Mouse (Mus musculus): ENCODE measurements around the gene Psma6. TPM values are rescaled to one million over a fixed set of nuclear protein-coding genes. Genes with fewer than 3 reads are reported as not detected.
"Not testable (repeated sequence)": the region's sequence is repeated elsewhere in the genome, so short reads cannot be mapped to it uniquely, and the experiment has no call there.

Gene Psma6
- polyA plus RNA-seq, 1 experiment from 2014 or later, result 528 TPM

- Histone ChIP-seq H3K9me3 (no peaks in the 10 kb centered on the region), H3K36me3 (peaks cover 10% of the 10 kb centered on the region), H3K4me3 (no peak overlapping the region), H3K4me1 (replicated peaks) (peaks cover 21% of the 10 kb centered on the region; the same call in 1 of the 2 replicates), H3K27me3 (ENCODE audit: insufficient read depth, poor library complexity, severe bottlenecking) (no peaks in the 10 kb centered on the region), H3K27ac (no peak overlapping the region)
- no peak for DNase-seq (ENCODE audit: low spot score)
- WGBS, result 94% methylated on average over 3 of the region's 3 CpGs
Observed at GRCm38 (mm10) chr12:55384826-55385225, 804 bp downstream of the Psma6 start.

GRCm38 (mm10) chr12:55385931-55386330, 1.9 kb downstream of the Psma6 start:
- H3K9me3 ChIP-seq, result no peaks in the 10 kb centered on the region
- peaks cover 21% of the 10 kb centered on the region; the same call in 1 of the 2 replicates for H3K4me1 ChIP-seq (replicated peaks)
- DNase-seq (ENCODE audit: low spot score), result peak; percentile 20
- H3K36me3 ChIP-seq, result peaks cover 10% of the 10 kb centered on the region
- no peaks in the 10 kb centered on the region for H3K27me3 ChIP-seq (ENCODE audit: insufficient read depth, poor library complexity, severe bottlenecking)
- peak overlapping the region; percentile 25; the same call in 1 of the 2 replicates for H3K27ac ChIP-seq
- 29% methylated on average over 6 of the region's 6 CpGs for WGBS
- no peak overlapping the region for H3K4me3 ChIP-seq

- Histone ChIP-seq H3K27me3 (ENCODE audit: insufficient read depth, poor library complexity, severe bottlenecking) (no peaks in the 10 kb centered on the region), H3K4me3 (no peak overlapping the region), H3K4me1 (replicated peaks) (peaks cover 21% of the 10 kb centered on the region; the same call in 1 of the 2 replicates), H3K36me3 (peaks cover 10% of the 10 kb centered on the region), H3K9me3 (no peaks in the 10 kb centered on the region), H3K27ac (no peak overlapping the region)
- no peak for DNase-seq (ENCODE audit: low spot score)
- WGBS, result 73% methylated on average over 9 of the region's 9 CpGs
Observed at GRCm38 (mm10) chr12:55386456-55386855, 2.4 kb downstream of the Psma6 start.

DNA sequence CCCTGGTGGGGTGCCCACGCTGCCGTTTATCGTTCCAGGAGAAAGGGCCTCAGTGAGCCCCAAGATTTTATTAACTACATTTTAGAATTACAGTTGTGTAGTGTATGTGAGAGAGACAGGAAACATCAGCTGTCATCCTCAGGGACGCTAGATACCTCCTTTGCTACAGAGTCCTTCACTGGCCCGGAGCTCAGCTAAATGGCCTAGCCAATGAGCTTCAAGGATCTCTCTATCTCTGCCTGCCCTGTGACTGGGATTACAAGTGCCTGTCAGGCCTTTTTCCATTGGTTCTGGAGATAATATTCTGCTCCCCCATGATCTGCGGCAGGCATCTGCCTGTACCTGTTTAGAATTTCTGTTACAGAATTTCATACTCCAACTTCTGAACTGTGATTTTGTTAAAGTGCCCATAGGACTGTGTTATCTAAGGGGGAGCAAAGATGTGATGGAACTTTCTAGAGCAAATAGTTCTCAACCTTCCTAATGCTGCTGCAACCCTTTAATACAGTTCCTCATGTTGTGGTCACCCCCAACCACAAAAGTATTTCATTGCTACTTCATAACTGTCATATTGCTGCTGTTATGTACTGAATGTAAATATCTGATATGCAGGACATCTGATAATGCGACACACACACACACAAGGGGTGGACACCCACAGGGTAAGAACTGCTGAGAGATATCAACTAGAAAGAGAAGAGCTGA, 3.2 kb downstream of the Psma6 start:
- H3K9me3 ChIP-seq, result no peaks in the 10 kb centered on the region
- no peak for DNase-seq (ENCODE audit: low spot score)
- H3K4me1 ChIP-seq (replicated peaks), result peaks cover 21% of the 10 kb centered on the region; the same call in 1 of the 2 replicates
- no peak overlapping the region for H3K4me3 ChIP-seq
- H3K27ac ChIP-seq, result no peak overlapping the region
- H3K36me3 ChIP-seq, result peaks cover 5% of the 10 kb centered on the region
- WGBS, result 82% methylated on average over 7 of the region's 7 CpGs
- H3K27me3 ChIP-seq (ENCODE audit: insufficient read depth, poor library complexity, severe bottlenecking), result no peaks in the 10 kb centered on the region

DNA sequence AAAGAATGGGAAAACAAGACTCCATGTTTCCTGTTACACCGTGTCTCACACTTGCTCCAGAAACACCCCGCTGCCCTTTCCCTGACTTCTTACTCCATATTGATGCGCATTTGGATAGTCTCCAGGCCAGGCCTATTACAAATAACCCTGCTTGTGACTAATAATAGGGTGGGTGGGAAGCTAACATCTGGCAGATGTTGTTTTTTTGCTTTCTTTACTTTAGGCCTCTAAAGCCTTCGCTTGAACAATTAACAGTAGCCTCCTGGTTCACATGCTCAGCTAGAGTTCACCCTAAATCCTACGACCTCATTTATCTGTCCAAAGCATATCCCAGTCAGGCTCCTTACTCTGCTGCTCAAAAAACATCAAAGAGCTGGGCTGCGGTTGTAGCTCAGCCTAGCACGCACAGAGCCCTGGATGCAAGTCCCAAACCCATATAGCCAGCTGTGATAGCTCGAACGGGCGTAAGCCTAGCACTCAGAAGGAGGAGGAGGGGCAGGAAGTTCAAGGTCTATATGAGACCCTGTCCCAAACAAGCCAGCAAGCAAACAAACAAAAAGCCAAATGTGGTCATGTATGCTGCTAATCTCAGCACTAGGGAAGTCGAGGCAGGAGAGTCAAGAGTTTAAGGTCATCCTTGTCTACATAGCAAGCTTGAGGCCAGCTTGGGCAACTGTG, 3.9 kb downstream of the Psma6 start:
- WGBS, result 79% methylated on average over 11 of the region's 11 CpGs
- Histone ChIP-seq H3K27me3 (ENCODE audit: insufficient read depth, poor library complexity, severe bottlenecking) (no peaks in the 10 kb centered on the region), H3K4me1 (replicated peaks) (peaks cover 21% of the 10 kb centered on the region; the same call in 1 of the 2 replicates), H3K9me3 (no peaks in the 10 kb centered on the region), H3K27ac (peak overlapping the region; percentile 5; the same call in 1 of the 2 replicates), H3K36me3 (no peaks in the 10 kb centered on the region), H3K4me3 (no peak overlapping the region)
- DNase-seq (ENCODE audit: low spot score), result no peak

GRCm38 (mm10) chr12:55388478-55388877, 4.5 kb downstream of the Psma6 start:
- Histone ChIP-seq H3K36me3 (no peaks in the 10 kb centered on the region), H3K4me1 (replicated peaks) (peaks cover 21% of the 10 kb centered on the region; the same call in 1 of the 2 replicates), H3K9me3 (no peaks in the 10 kb centered on the region), H3K4me3 (no peak overlapping the region), H3K27me3 (ENCODE audit: insufficient read depth, poor library complexity, severe bottlenecking) (no peaks in the 10 kb centered on the region), H3K27ac (peak overlapping the region; percentile 5; the same call in 1 of the 2 replicates)
- 66% methylated on average over 6 of the region's 6 CpGs for WGBS
- no peak for DNase-seq (ENCODE audit: low spot score)

DNA sequence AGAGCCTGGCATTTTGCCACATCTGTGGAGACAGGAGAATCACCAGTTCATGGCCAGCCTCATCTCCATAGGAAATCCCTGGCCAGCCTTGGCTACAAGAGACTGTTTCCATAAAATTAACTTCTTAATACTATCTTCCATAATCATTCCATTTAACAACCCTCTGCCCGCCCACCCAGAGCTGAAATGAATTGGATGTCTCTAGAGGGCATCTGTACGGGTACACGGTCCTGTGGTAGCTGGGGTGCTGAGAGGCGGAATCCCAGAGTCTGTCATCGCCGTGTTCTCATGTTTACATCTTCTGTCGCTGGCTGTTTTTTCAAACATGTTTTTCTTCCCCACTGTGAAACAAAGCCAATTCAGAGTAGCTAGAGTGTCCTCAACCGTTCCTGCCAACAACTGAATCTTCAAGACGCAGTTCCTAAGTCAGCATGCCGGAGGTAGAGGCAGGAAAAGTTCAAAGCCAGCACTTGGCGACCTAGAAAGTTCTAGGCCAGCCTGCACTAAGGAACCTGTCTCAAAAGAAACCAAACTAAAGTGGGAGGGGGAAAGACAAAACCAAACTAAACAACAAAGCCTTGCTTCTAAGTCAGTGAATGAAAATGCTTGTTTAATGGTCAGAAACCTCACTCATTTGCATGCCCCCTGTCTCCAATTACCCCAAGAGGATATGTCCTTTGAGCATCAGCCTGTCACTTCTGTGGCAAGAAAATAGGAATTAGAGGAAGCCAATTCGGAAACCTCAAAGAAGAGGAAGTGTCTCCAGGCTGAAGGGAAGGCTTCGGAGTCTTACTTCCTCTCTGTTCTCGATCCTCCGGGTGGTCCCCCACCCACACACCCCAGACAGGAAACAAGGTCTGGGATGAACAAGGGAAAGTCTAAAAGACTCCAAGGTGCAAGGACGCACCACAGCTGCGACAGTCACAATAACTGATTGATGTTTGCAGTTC, 5.4 kb downstream of the Psma6 start:
- Histone ChIP-seq H3K4me3 (no peak overlapping the region), H3K9me3 (no peaks in the 10 kb centered on the region), H3K36me3 (no peaks in the 10 kb centered on the region), H3K27me3 (ENCODE audit: insufficient read depth, poor library complexity, severe bottlenecking) (no peaks in the 10 kb centered on the region), H3K4me1 (replicated peaks) (peaks cover 21% of the 10 kb centered on the region; the same call in 1 of the 2 replicates), H3K27ac (no peak overlapping the region)
- 75% methylated on average over 17 of the region's 17 CpGs for WGBS
- DNase-seq (ENCODE audit: low spot score), result no peak

GRCm38 (mm10) chr12:55392120-55392519, 8.1 kb downstream of the Psma6 start:
- Histone ChIP-seq H3K27me3 (ENCODE audit: insufficient read depth, poor library complexity, severe bottlenecking) (no peaks in the 10 kb centered on the region), H3K9me3 (no peaks in the 10 kb centered on the region), H3K4me1 (replicated peaks) (0 out of 2 replicates have a peak, but pooled peaks cover 5% of the 10 kb centered on the region), H3K4me3 (no peak overlapping the region), H3K27ac (no peak overlapping the region), H3K36me3 (no peaks in the 10 kb centered on the region)
- no peak for DNase-seq (ENCODE audit: low spot score)

- Histone ChIP-seq H3K36me3 (no peaks in the 10 kb centered on the region), H3K27ac (no peak overlapping the region), H3K4me3 (no peak overlapping the region), H3K4me1 (replicated peaks) (peaks cover 10% of the 10 kb centered on the region), H3K9me3 (no peaks in the 10 kb centered on the region), H3K27me3 (ENCODE audit: insufficient read depth, poor library complexity, severe bottlenecking) (no peaks in the 10 kb centered on the region)
- WGBS, result 89% methylated on average over 11 of the region's 11 CpGs
- no peak for DNase-seq (ENCODE audit: low spot score)
Observed at GRCm38 (mm10) chr12:55392733-55393577, 8.9 kb downstream of the Psma6 start.

DNA sequence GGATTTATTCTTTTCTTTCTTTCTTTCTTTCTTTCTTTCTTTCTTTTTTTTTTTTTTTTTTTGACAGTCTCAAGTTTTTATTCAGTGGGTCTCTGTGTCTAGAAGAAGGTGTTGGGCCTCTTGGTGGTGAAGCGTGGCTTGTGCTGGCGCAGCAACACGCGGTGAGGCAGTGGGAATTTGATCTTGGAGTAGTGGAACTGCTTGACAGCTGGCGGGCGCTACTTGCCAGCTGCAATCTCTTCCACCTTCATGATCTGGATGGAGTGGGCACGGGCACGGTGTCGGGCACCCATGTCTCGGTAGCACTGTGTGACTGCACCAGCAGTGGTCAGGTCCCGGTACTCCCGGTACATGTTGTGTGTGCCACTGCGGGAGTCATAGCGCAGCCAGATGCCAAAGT, 11.6 kb downstream of the Psma6 start:
- H3K4me1 ChIP-seq (replicated peaks), result peaks cover 20% of the 10 kb centered on the region
- 90% methylated on average over 14 of the region's 14 CpGs for WGBS
- DNase-seq (ENCODE audit: low spot score); H3K27me3 ChIP-seq (ENCODE audit: insufficient read depth, poor library complexity, severe bottlenecking); H3K9me3 ChIP-seq; H3K27ac ChIP-seq; H3K36me3 ChIP-seq; H3K4me3 ChIP-seq: not testable (repeated sequence)

- WGBS, result 95% methylated on average over 4 of the region's 4 CpGs
- DNase-seq (ENCODE audit: low spot score), result no peak
- H3K27me3 ChIP-seq (ENCODE audit: insufficient read depth, poor library complexity, severe bottlenecking), result no peaks in the 10 kb centered on the region
Observed at GRCm38 (mm10) chr12:55396536-55396935, 12.5 kb downstream of the Psma6 start.

More at GRCm38 (mm10) chr12:55396536-55396935, 12.5 kb downstream of the Psma6 start:
- no peak overlapping the region for H3K27ac ChIP-seq
- H3K4me1 ChIP-seq (replicated peaks), result peaks cover 21% of the 10 kb centered on the region
- no peak overlapping the region for H3K4me3 ChIP-seq
- peaks cover 6% of the 10 kb centered on the region for H3K36me3 ChIP-seq
- no peaks in the 10 kb centered on the region for H3K9me3 ChIP-seq
